Mouse (Mus musculus): ENCODE measurements around the gene Supt6. TPM values are rescaled to one million over a fixed set of nuclear protein-coding genes. Genes with fewer than 3 reads are reported as not detected.

Gene Supt6
- polyA plus RNA-seq, 1 experiment, result 39.9 TPM

DNA sequence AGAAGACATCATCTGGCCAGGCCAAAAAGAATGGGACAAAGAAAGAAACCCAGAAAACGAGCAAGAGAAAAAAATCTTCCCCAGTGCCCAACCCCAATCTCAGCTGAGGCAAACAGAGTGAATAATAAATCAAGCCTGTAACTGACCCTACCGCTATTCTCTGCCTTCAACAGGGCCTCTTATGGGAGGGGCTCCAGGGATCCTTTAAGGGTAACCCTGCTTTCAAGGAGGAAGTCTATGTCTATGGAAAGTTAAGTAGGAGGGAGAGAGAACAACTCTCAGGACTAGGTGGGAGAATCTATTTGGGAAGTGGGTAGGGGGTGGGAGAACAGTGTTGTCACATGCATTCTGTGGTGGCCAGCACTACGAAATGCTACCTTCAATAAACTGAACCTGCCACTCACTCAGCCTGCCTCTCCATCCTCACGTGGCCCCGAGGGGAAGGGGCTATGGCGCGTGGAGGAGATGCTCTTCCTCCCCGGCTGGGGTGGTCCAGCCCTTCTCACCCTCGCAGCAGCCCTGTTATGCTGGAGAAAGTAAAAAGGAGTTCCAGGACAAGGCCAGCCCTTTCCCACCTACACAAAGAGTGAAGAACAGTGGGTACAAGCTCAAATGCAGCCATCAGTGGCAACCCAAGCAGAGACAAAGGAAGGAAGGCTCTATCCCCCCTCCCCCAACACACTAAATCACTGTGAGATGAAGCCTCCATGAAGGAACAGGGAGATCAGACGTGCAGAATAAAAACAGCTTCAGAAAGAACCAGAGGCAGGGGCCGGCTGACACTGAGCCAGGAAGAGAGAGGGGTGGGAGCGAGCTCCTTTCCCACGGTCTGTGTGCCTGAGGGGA lies 40.2 kb downstream of the Supt6 start:
- TF ChIP-seq CTCF (IDR thresholded peaks at IDR 0.05; ENCODE audit: extremely low read depth, insufficient read depth, low read length), result no peak
- no peak for TF ChIP-seq POLR2A (IDR thresholded peaks at IDR 0.05; ENCODE audit: extremely low read depth, insufficient read depth, low read length)
- H3K4me3 ChIP-seq (ENCODE audit: insufficient read depth, low read length), result no peak overlapping the region
- H3K27ac ChIP-seq (ENCODE audit: insufficient read depth, low read length), result peak overlapping the region; percentile 45; the same call in 1 of the 2 replicates
- peaks cover 2% of the 10 kb centered on the region; the same call in 1 of the 2 replicates for H3K4me1 ChIP-seq (ENCODE audit: control insufficient read depth, insufficient read depth, low read length)

DNA sequence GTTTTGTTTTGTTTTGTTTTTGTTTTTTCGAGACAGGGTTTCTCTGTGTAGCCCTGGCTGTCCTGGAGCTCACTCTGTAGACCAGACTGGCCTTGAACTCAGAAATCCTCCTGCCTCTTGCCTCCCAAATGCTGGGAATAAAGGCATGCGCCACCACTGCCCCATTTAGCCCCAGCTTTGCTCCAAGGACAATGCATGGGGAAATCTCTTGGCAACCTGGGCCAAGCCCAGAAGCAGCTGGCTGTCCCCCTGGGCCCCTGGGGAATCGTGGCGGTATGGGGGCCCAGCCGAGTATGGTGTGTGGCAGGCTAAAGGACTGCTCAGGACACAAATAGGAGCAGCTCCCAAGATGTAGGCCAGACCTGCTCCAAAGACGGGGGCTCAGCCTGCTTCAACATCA lies 41.5 kb downstream of the Supt6 start:
- Histone ChIP-seq H3K27ac (ENCODE audit: insufficient read depth, low read length) (no peak overlapping the region), H3K4me1 (ENCODE audit: control insufficient read depth, insufficient read depth, low read length) (peaks cover 2% of the 10 kb centered on the region; the same call in 1 of the 2 replicates)
- TF ChIP-seq POLR2A (IDR thresholded peaks at IDR 0.05; ENCODE audit: extremely low read depth, insufficient read depth, low read length) (no peak), CTCF (IDR thresholded peaks at IDR 0.05; ENCODE audit: extremely low read depth, insufficient read depth, low read length) (no peak)

DNA sequence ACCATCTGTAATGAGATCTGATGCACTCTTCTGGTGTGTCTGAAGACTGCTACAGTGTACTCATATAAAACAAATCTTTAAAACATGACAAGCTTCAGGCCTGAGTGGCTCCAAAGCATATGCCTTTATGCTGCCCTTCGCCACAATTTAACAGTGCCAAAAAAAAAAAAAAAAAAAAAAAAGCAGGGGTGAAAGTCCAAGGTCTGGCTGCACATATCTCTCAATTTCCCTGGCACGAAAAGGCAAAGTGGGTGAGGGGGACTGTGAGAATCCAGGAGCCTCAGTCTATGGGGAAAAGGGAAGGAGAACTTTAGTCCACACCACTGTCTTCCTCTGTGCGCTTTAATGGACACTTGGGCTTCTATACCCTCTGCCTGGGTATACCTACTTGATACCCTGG lies 43.4 kb downstream of the Supt6 start:
- Histone ChIP-seq H3K27ac (ENCODE audit: insufficient read depth, low read length) (no peak overlapping the region), H3K4me1 (ENCODE audit: control insufficient read depth, insufficient read depth, low read length) (peaks cover 2% of the 10 kb centered on the region; the same call in 1 of the 2 replicates), H3K4me3 (ENCODE audit: insufficient read depth, low read length) (no peak overlapping the region)
- no peak for TF ChIP-seq CTCF (IDR thresholded peaks at IDR 0.05; ENCODE audit: extremely low read depth, insufficient read depth, low read length)
- TF ChIP-seq POLR2A (IDR thresholded peaks at IDR 0.05; ENCODE audit: extremely low read depth, insufficient read depth, low read length), result no peak

More for the DNA sequence above, 41.5 kb downstream of the Supt6 start:
- H3K4me3 ChIP-seq (ENCODE audit: insufficient read depth, low read length), result no peak overlapping the region

DNA sequence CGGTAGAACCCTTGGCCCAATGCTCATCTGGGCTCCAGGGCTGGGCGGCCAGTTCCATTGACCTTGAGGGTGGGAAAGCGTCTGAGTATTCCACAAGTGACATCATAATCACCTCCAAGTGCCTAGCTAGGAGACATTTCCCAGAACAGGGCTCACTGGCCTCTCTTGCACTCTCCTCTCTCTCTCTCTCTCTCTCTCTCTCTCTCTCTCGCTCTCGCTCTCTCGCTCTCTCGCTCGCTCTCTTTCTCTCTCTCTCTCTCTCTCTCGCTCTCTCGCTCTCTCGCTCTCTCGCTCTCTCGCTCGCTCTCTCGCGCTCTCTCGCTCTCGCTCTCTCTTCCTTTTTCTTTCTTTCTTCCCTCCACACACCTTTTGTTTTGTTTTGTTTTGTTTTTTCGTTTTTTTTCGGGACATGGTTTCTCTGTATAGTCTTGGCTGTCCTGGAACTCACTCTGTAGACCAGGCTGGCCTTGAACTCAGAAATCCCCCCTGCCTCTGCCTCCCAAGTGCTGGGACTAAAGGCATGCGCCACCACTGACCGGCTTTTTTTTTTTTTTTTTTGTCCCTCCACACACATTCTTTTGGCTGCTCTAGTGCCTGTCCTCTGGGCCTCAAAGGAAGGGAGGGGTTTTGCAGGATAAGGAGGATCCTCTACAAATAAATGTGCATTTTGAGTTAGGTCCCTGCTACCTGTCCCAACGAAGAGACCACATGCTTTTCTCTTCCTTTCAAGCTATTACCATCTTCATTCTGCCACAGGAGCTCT lies 50.5 kb downstream of the Supt6 start:
- no peak for TF ChIP-seq CTCF (IDR thresholded peaks at IDR 0.05; ENCODE audit: extremely low read depth, insufficient read depth, low read length)
- TF ChIP-seq POLR2A (IDR thresholded peaks at IDR 0.05; ENCODE audit: extremely low read depth, insufficient read depth, low read length), result no peak
- H3K4me1 ChIP-seq (ENCODE audit: control insufficient read depth, insufficient read depth, low read length), result 0 out of 2 replicates have a peak, but pooled peaks cover 1% of the 10 kb centered on the region
- H3K27ac ChIP-seq (ENCODE audit: insufficient read depth, low read length), result no peak overlapping the region
- no peak overlapping the region; the same call in 1 of the 2 replicates for H3K4me3 ChIP-seq (ENCODE audit: insufficient read depth, low read length)

DNA sequence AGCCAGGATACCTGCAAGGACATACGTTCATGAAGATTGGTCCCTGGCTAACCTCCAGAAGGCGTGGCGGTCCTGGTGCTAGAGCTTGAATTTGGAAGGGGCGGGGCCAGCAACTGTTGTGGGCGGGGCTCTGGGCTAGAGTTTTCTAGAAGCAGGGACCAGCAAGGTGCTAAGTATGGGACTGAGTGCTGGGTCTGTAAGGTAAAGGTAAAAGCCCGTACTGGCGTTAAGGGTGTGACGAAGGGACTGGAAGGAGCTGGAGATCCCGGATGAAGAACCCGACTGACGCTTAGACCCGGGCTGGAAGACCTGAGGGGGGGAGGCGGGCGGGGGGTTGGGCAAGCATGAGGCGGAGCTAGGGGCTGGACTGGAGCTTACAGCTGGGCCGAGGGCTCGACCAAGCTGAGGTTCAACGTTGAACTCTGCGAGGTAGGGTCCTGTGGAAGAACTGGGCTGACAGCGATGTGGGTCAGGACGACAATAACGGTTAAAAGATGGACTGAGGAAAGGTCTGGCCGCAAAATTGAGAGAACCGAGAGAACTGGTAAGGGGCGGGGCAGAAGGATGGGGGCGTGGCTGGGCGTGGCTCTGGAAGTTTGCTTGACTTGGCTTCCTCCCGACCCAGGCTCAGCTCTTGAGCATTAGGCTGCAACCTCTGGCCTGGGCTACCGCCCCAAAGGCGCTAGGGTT lies 51.2 kb downstream of the Supt6 start:
- Histone ChIP-seq H3K4me1 (ENCODE audit: control insufficient read depth, insufficient read depth, low read length) (peaks cover 4% of the 10 kb centered on the region; the same call in 1 of the 2 replicates), H3K4me3 (ENCODE audit: insufficient read depth, low read length) (peak overlapping the region; percentile 43), H3K27ac (ENCODE audit: insufficient read depth, low read length) (no peak overlapping the region)
- no peak for TF ChIP-seq CTCF (IDR thresholded peaks at IDR 0.05; ENCODE audit: extremely low read depth, insufficient read depth, low read length)
- no peak for TF ChIP-seq POLR2A (IDR thresholded peaks at IDR 0.05; ENCODE audit: extremely low read depth, insufficient read depth, low read length)

DNA sequence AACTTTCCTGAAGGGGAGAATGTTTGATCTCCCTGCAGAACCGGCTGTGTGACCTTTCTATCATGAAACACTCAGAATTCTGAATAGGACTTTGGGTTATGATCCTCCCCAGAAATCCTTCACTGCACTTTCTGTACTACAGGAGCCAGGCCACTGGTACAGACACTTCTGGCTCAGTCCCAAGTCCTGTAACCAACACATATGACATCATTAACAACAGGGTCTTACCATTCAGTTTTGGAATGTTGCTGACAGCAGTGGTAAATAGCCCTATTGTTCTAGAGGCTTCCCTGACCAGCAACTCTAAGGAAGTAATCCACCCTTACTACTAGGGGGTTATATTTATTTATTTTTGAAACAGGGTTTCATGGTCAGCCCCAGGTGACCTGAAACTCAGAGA lies 52.7 kb downstream of the Supt6 start, which contains the start of gene Proca1:
Proca1 (plus strand) TSS at position 280 of the 400 bp plus-strand sequence.
- Histone ChIP-seq H3K4me3 (ENCODE audit: insufficient read depth, low read length) (no peak within 1 kb of the TSS), H3K27ac (ENCODE audit: insufficient read depth, low read length) (no peak within 1 kb of the TSS), H3K4me1 (ENCODE audit: control insufficient read depth, insufficient read depth, low read length) (peaks cover 4% of the 10 kb centered on the region; the same call in 1 of the 2 replicates)
- TF ChIP-seq POLR2A (IDR thresholded peaks at IDR 0.05; ENCODE audit: extremely low read depth, insufficient read depth, low read length) (no peak), CTCF (IDR thresholded peaks at IDR 0.05; ENCODE audit: extremely low read depth, insufficient read depth, low read length) (no peak)

DNA sequence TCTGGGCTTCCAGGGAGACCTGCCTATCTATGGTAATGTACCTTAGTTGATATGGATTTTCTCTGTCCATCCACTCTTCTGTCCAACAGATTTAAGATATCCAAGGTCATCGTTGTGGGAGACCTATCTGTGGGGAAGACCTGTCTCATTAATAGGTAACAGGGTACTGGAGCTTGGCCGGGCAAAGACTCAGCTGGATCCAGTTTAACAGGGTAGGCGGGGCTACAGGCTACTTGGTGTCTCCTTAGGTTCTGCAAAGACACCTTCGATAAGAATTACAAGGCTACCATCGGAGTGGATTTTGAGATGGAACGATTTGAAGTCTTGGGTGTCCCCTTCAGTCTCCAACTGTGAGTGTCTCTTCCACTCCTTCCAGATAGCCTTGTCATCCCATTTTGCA lies 55.7 kb downstream of the Supt6 start:
- 0 out of 2 replicates have a peak overlapping the region, but pooled peaks have one; percentile 1 for H3K27ac ChIP-seq (ENCODE audit: insufficient read depth, low read length)
- peak overlapping the region; percentile 48; the same call in 1 of the 2 replicates for H3K4me3 ChIP-seq (ENCODE audit: insufficient read depth, low read length)
- no peak for TF ChIP-seq POLR2A (IDR thresholded peaks at IDR 0.05; ENCODE audit: extremely low read depth, insufficient read depth, low read length)
- no peak for TF ChIP-seq CTCF (IDR thresholded peaks at IDR 0.05; ENCODE audit: extremely low read depth, insufficient read depth, low read length)
- H3K4me1 ChIP-seq (ENCODE audit: control insufficient read depth, insufficient read depth, low read length), result peaks cover 4% of the 10 kb centered on the region; the same call in 1 of the 2 replicates

DNA sequence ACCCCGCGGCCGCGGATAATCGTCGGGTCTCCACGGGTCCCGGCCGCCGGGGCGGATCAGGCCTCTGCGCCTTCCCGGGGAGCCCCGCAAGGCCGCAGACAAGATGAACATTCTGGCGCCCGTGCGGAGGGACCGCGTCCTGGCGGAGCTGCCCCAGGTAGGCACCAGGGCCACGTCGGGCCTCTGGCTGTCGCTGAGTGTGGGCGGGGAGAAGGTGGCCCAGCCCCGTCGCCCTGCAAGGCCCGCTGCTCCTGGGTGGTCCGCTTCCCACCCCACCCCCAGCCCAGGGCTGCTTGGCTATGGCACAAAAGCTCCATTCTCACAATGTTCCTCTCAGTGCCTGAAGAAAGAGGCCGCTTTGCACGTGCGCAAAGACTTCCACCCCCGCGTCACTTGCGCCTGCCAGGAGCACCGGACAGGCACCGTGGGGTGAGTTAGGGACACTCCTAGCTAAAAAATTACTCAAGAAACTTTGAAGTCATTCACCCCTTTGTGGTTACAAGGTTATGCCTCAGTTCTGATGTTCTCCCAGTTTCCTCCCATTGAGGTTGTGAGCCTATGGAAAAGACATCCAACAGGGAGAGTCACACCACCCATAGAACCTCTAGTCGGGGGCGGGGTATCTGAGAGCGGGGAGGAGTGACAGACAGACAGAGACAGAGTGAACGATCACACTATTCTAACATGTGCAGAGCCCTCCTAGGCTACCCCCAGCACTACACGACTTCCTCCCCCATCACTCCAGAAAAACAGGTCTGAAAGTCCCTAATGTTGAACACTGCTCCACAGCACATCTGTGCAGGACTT lies 56.4 kb downstream of the Supt6 start:
- TF ChIP-seq POLR2A (IDR thresholded peaks at IDR 0.05; ENCODE audit: extremely low read depth, insufficient read depth, low read length) (peak; percentile 30; the same call in 1 of the 2 replicates), CTCF (IDR thresholded peaks at IDR 0.05; ENCODE audit: extremely low read depth, insufficient read depth, low read length) (no peak)
- Histone ChIP-seq H3K4me3 (ENCODE audit: insufficient read depth, low read length) (peak overlapping the region; percentile 48), H3K4me1 (ENCODE audit: control insufficient read depth, insufficient read depth, low read length) (peaks cover 4% of the 10 kb centered on the region; the same call in 1 of the 2 replicates), H3K27ac (ENCODE audit: insufficient read depth, low read length) (peak overlapping the region; percentile 90)
